Mouse (Mus musculus) CD4-positive, CD25-positive, alpha-beta regulatory T cell, adult 9 weeks (primary cell): ENCODE results near the gene Ppan. TPM values are rescaled to one million over a fixed set of nuclear protein-coding genes. Genes with fewer than 3 reads are reported as not detected.

Source experiments
- polyA plus RNA-seq: library from polyadenylated mRNA; unstranded; fragments of 100-300 nt; shearing (Covaris generic); gene quantifications from one replicate; pipeline ENCODE4 v1.2.1, GENCODE M21; 2017

Gene Ppan
- polyA plus RNA-seq = 88.4 TPM

DNA sequence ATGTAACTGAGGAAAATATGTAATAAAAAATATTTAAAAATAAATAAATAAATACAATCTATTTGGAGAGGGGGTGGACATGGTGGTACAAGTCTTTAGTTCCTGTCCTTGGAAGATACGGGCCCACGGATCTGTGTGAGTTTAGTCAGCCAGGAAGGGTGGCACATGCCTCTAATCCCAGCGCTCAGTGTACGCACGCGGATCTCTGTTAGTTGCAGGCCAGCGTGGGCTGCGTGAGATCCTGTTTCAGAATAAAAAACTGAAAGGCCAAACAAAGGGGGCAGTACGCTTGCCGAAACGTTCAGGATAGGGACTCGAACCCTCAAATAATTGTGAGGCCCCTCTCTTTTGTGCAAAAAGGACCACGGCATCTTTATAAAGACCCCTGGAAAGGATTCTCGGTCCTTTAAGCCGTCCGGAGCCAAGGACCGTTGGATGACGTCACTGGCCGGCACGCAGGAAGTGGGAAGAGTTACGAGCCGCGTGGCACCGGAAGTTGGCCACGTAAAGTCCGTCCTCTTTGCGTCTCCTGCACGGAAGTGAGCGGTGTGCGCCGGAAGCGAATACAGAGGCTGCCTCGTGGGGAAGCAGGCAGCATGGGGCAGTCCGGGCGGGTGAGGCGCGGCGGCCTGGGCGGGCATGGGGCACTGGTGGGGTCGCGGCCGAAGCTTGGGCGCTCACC, at the start of gene Ppan:
TSS of gene Ppan (plus strand) at position 472 of the 682 bp plus-strand sequence.

DNA sequence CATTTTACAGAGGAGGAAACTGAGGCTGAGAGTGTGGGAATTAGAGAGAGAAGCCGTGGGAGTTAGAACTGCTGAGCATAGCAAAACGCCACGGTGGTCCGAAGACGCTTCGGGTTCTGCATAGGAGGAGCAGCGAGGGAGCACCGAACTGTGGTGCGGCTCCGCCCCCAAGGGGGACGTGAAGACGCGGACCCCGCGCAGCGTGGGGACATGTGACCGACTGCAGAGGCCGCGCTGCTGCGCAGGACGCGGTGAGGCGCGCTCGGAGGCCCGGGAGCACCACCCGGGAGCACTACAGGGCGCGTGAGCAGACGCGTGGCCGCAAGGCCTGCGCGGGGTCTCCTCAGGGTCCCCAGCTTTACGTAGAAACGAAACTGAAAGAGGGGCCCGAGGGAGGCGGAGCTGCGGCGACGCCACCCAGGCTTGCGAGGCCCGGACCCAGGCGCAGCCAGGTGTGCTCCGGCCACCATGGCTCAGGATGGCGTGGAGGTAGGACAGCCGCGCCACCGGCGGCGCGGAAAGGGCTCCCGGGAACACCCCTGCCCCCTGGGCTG, 19.4 kb upstream of the Ppan start, which contains the start of gene A230050P20Rik:
TSS of gene A230050P20Rik (plus strand) at position 195 of the 554 bp plus-strand sequence.

DNA sequence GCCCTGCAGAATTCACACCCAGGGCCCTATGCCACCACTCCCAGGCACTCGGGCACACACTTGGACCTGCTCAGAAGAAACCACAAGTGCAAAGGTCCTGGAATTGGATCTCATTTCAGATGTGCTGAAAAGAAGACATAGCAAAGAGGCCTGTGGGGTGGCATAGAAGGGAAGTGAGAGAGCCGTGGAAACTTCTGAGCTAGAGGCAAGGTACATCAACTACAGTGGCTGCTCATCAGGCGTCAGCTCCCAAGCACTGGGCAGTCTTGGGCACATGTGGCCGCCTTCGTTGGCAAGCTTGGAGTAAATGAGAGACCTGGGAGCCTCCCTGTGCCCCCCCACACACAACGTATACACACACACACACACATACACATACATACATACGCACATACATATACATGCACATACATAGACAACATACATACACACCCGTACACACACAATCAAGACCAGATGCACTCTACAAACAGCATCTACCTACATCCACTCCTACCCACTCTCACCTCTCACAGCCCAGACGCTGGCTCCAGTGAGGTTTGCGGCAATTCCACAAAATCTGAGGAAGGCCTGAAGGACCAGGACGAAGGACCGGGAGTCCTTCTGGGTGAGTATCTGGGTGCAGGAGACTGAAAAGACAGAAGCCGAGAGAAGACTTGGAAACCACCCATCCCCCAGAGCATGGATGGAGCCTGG, 8.7 kb upstream of the Ppan start, which contains the start of gene Angptl6:
TSS of gene Angptl6 (minus strand) at position 631 of the 696 bp plus-strand sequence.

DNA sequence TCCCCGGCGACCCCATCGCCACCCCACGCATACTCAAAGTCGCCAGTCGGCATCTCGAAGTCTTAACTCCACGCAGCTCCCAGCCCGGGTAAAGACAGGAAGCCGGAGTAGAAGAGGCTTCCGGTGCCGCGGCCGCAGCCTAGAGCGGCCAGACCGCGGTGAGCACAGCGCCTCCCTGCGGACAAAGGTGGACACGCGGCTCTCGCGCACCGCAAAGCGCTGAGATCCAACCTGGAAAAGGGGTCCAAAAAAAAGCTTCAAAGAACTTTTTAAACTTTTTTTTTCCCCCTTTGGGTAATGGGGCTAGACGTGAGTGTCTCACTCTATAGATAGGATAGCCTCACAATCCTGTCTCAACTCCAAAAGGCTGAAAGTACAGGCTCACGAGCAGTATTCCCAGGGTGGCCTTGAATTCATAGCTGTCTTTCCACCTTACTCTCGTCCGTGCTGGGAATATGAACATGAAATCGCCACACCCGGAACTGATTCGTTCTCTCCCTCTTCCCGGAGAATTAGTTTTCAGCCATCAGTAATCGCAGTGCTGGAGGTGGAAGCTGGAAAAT, 10.6 kb downstream of the Ppan start, which contains the start of gene Eif3g:
TSS of gene Eif3g (minus strand) at position 113 of the 563 bp plus-strand sequence.

Other genes with a start within 250 kb of the Ppan start
- 408 TPM for gene Ubl5, start 245.3 kb upstream of the Ppan start, polyA plus RNA-seq
- gene Fbxl12, start 243.4 kb upstream of the Ppan start, polyA plus RNA-seq = 63.2 TPM
- gene Pin1, start 236.1 kb upstream of the Ppan start, polyA plus RNA-seq = 32.5 TPM
- gene Olfm2, start 141.8 kb upstream of the Ppan start, polyA plus RNA-seq = 1.4 TPM
- 0.24 TPM for gene Col5a3, start 73.1 kb upstream of the Ppan start, polyA plus RNA-seq
- not detected for gene Rdh8, start 69.7 kb upstream of the Ppan start, polyA plus RNA-seq
- gene A230050P20Rik, start 19.5 kb upstream of the Ppan start, polyA plus RNA-seq = 46.9 TPM
- gene Angptl6, start 8.4 kb upstream of the Ppan start, polyA plus RNA-seq = 0.41 TPM
- gene Eif3g, start 10.4 kb downstream of the Ppan start, polyA plus RNA-seq = 305 TPM
- 96.2 TPM for gene Dnmt1, start 71.7 kb downstream of the Ppan start, polyA plus RNA-seq
- gene S1pr2, start 88.6 kb downstream of the Ppan start, polyA plus RNA-seq = 21.2 TPM
- 138 TPM for gene Mrpl4, start 114.6 kb downstream of the Ppan start, polyA plus RNA-seq
- 113 TPM for gene Icam1, start 127.8 kb downstream of the Ppan start, polyA plus RNA-seq
- 2.6 TPM for gene Icam4, start 141.2 kb downstream of the Ppan start, polyA plus RNA-seq
- gene Icam5, start 143.9 kb downstream of the Ppan start, polyA plus RNA-seq = 0.84 TPM
- gene Zglp1, start 178.9 kb downstream of the Ppan start, polyA plus RNA-seq = 0.36 TPM
- gene Gm49373, start 184.9 kb downstream of the Ppan start, polyA plus RNA-seq = not detected
- 30.7 TPM for gene Fdx1l, start 185.4 kb downstream of the Ppan start, polyA plus RNA-seq
- gene Gm38431, start 203.8 kb downstream of the Ppan start, polyA plus RNA-seq = 7.4 TPM
- 82.1 TPM for gene Raver1, start 203.8 kb downstream of the Ppan start, polyA plus RNA-seq
- gene Tyk2, start 243.1 kb downstream of the Ppan start, polyA plus RNA-seq = 96.0 TPM